Mouse (Mus musculus) CH12.LX (cell line): ENCODE data around the gene Fibp. TPM values are rescaled to one million over a fixed set of nuclear protein-coding genes. Genes with fewer than 3 reads are reported as not detected.

Experiments
- DNase-seq: peaks from one replicate; pipeline ENCODE4 v3.0.0-alpha.2; 2013; ENCODE audit errors: extremely low read depth
- H3K27ac ChIP-seq: 2 replicates; pipeline ENCODE4 v1.5.1; 2012; ENCODE audit warnings: low read depth, mild to moderate bottlenecking, control low read depth, moderate library complexity; ENCODE audit not compliant: insufficient read depth
- H3K27me3 ChIP-seq: replicated peaks from 2 replicates; pipeline ENCODE3; 2012; ENCODE audit warnings: inconsistent platforms
- H3K36me3 ChIP-seq, 2 experiments: replicated peaks in 1 of 2; 2 replicates each; pipeline versions ENCODE3 to v1.6.1; 2012; ENCODE audit warnings: inconsistent platforms in 1 of 2, low read length in 1 of 2, mild to moderate bottlenecking in 1 of 2, mixed read lengths in 1 of 2, moderate library complexity in 1 of 2; ENCODE audit not compliant: control insufficient read depth in 1 of 2, insufficient read depth in 1 of 2
- H3K4me1 ChIP-seq, 2 experiments: 2 replicates each; pipeline ENCODE4 v1.6.1; 2012; ENCODE audit warnings: inconsistent platforms in 1 of 2, moderate library complexity in 1 of 2; ENCODE audit not compliant: insufficient read depth in 2 of 2, control insufficient read depth in 1 of 2
- H3K4me2 ChIP-seq: 2 replicates; pipeline ENCODE4 v1.6.1; 2012; ENCODE audit warnings: low read depth, mild to moderate bottlenecking, control low read depth; ENCODE audit not compliant: poor library complexity, insufficient read depth, severe bottlenecking
- H3K4me3 ChIP-seq, 3 experiments: fragments of 150-350 bp in 1 of 3; sonication (generic) in 1 of 3; replicated peaks in 1 of 3; 2 replicates each; pipeline versions ENCODE3 to v1.5.1; 2011 to 2012; ENCODE audit warnings: low read depth in 2 of 3, low read length in 2 of 3, mild to moderate bottlenecking in 2 of 3, moderate library complexity in 2 of 3, control low read depth in 1 of 3, improper control_type of control experiment in 1 of 3, inconsistent platforms in 1 of 3, mixed read lengths in 1 of 3; ENCODE audit not compliant: poor library complexity in 1 of 3
- H3K79me2 ChIP-seq: replicated peaks from 2 replicates; pipeline ENCODE4 v1.6.1; 2012; ENCODE audit warnings: mild to moderate bottlenecking, moderate library complexity; ENCODE audit not compliant: control insufficient read depth, poor library complexity, insufficient read depth, severe bottlenecking; ENCODE audit errors: extremely low read depth
- H3K9ac ChIP-seq: 2 replicates; pipeline ENCODE4 v1.6.1; 2012; ENCODE audit warnings: low read depth, mild to moderate bottlenecking, control low read depth, moderate library complexity; ENCODE audit not compliant: insufficient read depth
- H3K9me3 ChIP-seq: replicated peaks from 2 replicates; pipeline ENCODE3; 2012; ENCODE audit warnings: low read length, inconsistent platforms, mixed read lengths
- BHLHE40 ChIP-seq: IDR thresholded peaks from 2 replicates; pipeline ENCODE4 v1.6.1; 2011; ENCODE audit warnings: mild to moderate bottlenecking, low read depth, low read length, improper control_type of control experiment
- CTCF ChIP-seq, 2 experiments: IDR thresholded peaks in 1 of 2; conservative IDR thresholded peaks in 1 of 2; 2 replicates each; pipeline ENCODE4 v1.5.1; 2011 to 2012; ENCODE audit warnings: low read depth in 2 of 2, low read length in 2 of 2, improper control_type of control experiment in 1 of 2, inconsistent platforms in 1 of 2, mild to moderate bottlenecking in 1 of 2, moderate library complexity in 1 of 2
- E2F4 ChIP-seq: IDR thresholded peaks from 2 replicates; pipeline ENCODE4 v1.6.1; 2011; ENCODE audit warnings: low read depth, low read length, improper control_type of control experiment; ENCODE audit not compliant: insufficient replicate concordance
- ETS1 ChIP-seq: conservative IDR thresholded peaks from 2 replicates; pipeline ENCODE4 v1.6.1; 2012; ENCODE audit warnings: low read depth, mild to moderate bottlenecking, inconsistent platforms, low read length, improper control_type of control experiment, moderate library complexity
- JUN ChIP-seq: IDR thresholded peaks from 2 replicates; pipeline ENCODE4 v1.6.1; 2011; ENCODE audit warnings: low read depth, mild to moderate bottlenecking, low read length, improper control_type of control experiment, moderate library complexity; ENCODE audit not compliant: insufficient read depth
- JUND ChIP-seq: conservative IDR thresholded peaks from 2 replicates; pipeline ENCODE4 v1.6.1; 2011; ENCODE audit warnings: low read depth, low read length, improper control_type of control experiment
- KAT2A ChIP-seq: IDR thresholded peaks from 2 replicates; pipeline ENCODE4 v1.6.1; 2012; ENCODE audit warnings: low read length, improper control_type of control experiment, inconsistent platforms; ENCODE audit not compliant: insufficient replicate concordance
- MAFK ChIP-seq: IDR thresholded peaks from 2 replicates; pipeline ENCODE4 v1.6.1; 2011; ENCODE audit warnings: low read length, improper control_type of control experiment; ENCODE audit not compliant: insufficient replicate concordance
- MAX ChIP-seq: IDR thresholded peaks from 2 replicates; pipeline ENCODE4 v1.6.1; 2011; ENCODE audit warnings: low read length, improper control_type of control experiment
- MXI1 ChIP-seq: IDR thresholded peaks from 2 replicates; pipeline ENCODE4 v1.6.1; 2011; ENCODE audit warnings: mild to moderate bottlenecking, low read depth, low read length, improper control_type of control experiment
- NELFE ChIP-seq: IDR thresholded peaks from 2 replicates; pipeline ENCODE4 v1.6.1; 2011; ENCODE audit warnings: low read depth, low read length, improper control_type of control experiment
- NRF1 ChIP-seq: IDR thresholded peaks from 2 replicates; pipeline ENCODE4 v1.6.1; 2014; ENCODE audit warnings: low read depth, mild to moderate bottlenecking, inconsistent platforms, low read length, improper control_type of control experiment, moderate library complexity
- POLR2AphosphoS2 ChIP-seq: IDR thresholded peaks from 2 replicates; pipeline ENCODE4 v1.6.1; 2011; ENCODE audit warnings: low read depth, low read length, improper control_type of control experiment
- SMC3 ChIP-seq: IDR thresholded peaks from 2 replicates; pipeline ENCODE4 v1.6.1; 2011; ENCODE audit warnings: low read depth, low read length, improper control_type of control experiment
- TCF12 ChIP-seq: IDR thresholded peaks from 2 replicates; pipeline ENCODE4 v1.6.1; 2014; ENCODE audit warnings: low read depth, mild to moderate bottlenecking, inconsistent platforms, low read length, improper control_type of control experiment
- USF2 ChIP-seq: conservative IDR thresholded peaks from 2 replicates; pipeline ENCODE4 v1.6.1; 2011; ENCODE audit warnings: low read depth, low read length, improper control_type of control experiment
- dilution Hi-C: fragments of 300-500 bp; cut with MboI; formaldehyde crosslinking; loops from 2 replicates; pipeline ENCODE4 v1.14.3; 2020; ENCODE audit warnings: low sequenced_read_pairs; ENCODE audit not compliant: extremely low pct_unique_long_range_greater_than_20kb, extremely low pct_ligation_motif_present
- in situ Hi-C: fragments of 300-500 bp; cut with MboI; formaldehyde crosslinking; loops from 3 replicates; pipeline ENCODE4 v1.14.3; 2019; ENCODE audit warnings: low sequenced_read_pairs, low pct_ligation_motif_present, low pct_unique_long_range_greater_than_20kb, mixed read lengths
- polyA plus RNA-seq: library from polyadenylated mRNA; unstranded; fragments of >175 nt; gene quantifications from 2 replicates; pipeline ENCODE4 v1.2.1, GENCODE M21; 2012; ENCODE audit warnings: low read depth; ENCODE audit not compliant: insufficient read length
- total RNA-seq, 2 experiments: library from RNA; depleted of rRNA; stranded (reverse); fragments of 300-350 nt in 1 of 2; fragments of >200 nt in 1 of 2; gene quantifications; 2 replicates each; pipeline ENCODE4 v1.2.3; 2012 to 2014

The Fibp gene
- total and polyA plus RNA-seq, 3 experiments, result 29.1 to 74.9 (median 37.5) TPM

DNA sequence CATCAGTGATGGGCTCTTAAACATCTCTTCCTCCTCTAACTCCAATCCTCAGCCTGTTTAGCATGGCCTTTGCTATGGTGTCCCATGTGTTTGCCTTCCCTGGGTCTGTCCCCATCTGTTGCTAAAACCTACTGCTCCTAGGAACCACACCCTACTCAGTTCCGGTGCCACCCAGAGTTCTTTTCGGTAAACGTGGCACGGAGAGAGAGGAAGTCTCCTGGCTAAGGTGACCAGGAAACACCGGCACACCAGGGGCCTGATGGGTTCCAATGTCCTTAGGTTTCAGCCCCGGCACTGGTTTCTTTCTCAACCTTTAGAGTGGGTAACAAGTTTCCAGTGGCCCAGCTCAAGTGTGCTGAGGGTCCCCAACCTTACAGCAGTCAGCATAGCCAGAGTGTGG lies 39.8 kb upstream of the Fibp start:
- Histone ChIP-seq H3K27ac (no peak overlapping the region), H3K4me1 (peaks cover 6 to 15% of the 10 kb centered on the region in 2 experiments), H3K9ac (no peak overlapping the region), H3K9me3 (no peaks in the 10 kb centered on the region), H3K4me2 (no peak overlapping the region), H3K27me3 (no peaks in the 10 kb centered on the region), H3K79me2 (no peaks in the 10 kb centered on the region), H3K4me3 (no peak overlapping the region), H3K36me3 (peaks cover 21 to 59% of the 10 kb centered on the region in 2 experiments)
- DNase-seq, result no peak
- TF ChIP-seq NRF1 (no peak), E2F4 (no peak), JUN (no peak), POLR2AphosphoS2 (no peak), MAFK (no peak), BHLHE40 (no peak), ETS1 (no peak), MXI1 (no peak), USF2 (no peak), MAX (no peak), JUND (no peak), CTCF (conservative IDR thresholded peaks at IDR 0.05 in 1 of 2, IDR thresholded peaks at IDR 0.05 in 1 of 2; ENCODE audit: low read depth in 2 of 2, low read length in 2 of 2) (no peak), SMC3 (no peak), TCF12 (no peak)
- in situ Hi-C loops, result no loop called here
- dilution Hi-C loops, result no loop called here

DNA sequence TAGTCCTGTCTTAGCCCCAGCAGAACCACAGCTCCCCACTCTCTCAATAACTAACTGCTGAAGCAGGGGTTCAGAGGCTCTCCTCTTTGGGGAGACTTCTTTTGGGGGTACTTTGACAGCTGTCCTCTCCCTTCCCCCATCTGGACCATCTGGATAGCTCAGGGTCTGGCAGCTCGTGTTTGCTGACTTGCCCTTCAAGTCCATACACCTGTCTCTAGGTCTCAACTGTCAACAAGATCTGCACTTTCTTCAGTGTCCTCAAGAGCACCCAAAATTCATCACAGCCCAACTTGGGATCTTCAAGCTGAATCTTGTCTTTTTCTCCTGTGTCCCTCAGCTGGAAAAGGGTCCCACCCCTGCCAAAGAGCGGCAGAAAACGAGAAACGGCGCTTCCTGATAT lies 38.6 kb upstream of the Fibp start:
- TF ChIP-seq NELFE (no peak), SMC3 (no peak), KAT2A (no peak)
- H3K9ac ChIP-seq, result no peak overlapping the region
- H3K79me2 ChIP-seq, result no peaks in the 10 kb centered on the region; the same call in 1 of the 2 replicates
- in situ Hi-C loops (no loop called here), dilution Hi-C loops (no loop called here)
- H3K9me3 ChIP-seq, result no peaks in the 10 kb centered on the region
- peaks cover 16 to 27% of the 10 kb centered on the region in 2 experiments for H3K4me1 ChIP-seq
- no peak for DNase-seq
- no peak overlapping the region for H3K4me3 ChIP-seq
- no peak overlapping the region for H3K4me2 ChIP-seq
- H3K27ac ChIP-seq, result no peak overlapping the region
- peaks cover 30 to 68% of the 10 kb centered on the region in 2 experiments for H3K36me3 ChIP-seq
- H3K27me3 ChIP-seq, result no peaks in the 10 kb centered on the region
